Mouse (Mus musculus) testis, adult 2 months (tissue): Measurements from ENCODE around the gene Mei1.

Experiments
- CTCF ChIP-seq: fragments of 200-500 bp; IDR thresholded peaks from 2 replicates; pipeline ENCODE4 v1.5.1; 2012; ENCODE audit warnings: low read depth, mild to moderate bottlenecking, inconsistent platforms, low read length, moderate library complexity; ENCODE audit not compliant: control insufficient read depth, insufficient read depth, insufficient replicate concordance
- POLR2A ChIP-seq: fragments of 200-500 bp; IDR thresholded peaks from 2 replicates; pipeline ENCODE4 v1.6.1; 2012; ENCODE audit warnings: low read depth, mild to moderate bottlenecking, inconsistent platforms, low read length, moderate library complexity; ENCODE audit not compliant: control insufficient read depth

- TF ChIP-seq CTCF: no peak
- no peak for TF ChIP-seq POLR2A
Observed at GRCm38 (mm10) chr15:82164061-82164399, 94.2 kb downstream of the Mei1 start.
